Mouse (Mus musculus) testis, adult 2 months (tissue): ENCODE results near the gene Zfhx3. TPM values are rescaled to one million over a fixed set of nuclear protein-coding genes. Genes with fewer than 3 reads are reported as not detected.

Source experiments
- H3K27ac ChIP-seq: fragments of 200-500 bp; 2 replicates; pipeline ENCODE4 v1.5.1; 2012; ENCODE audit warnings: low read depth, low read length; ENCODE audit not compliant: control insufficient read depth, insufficient read depth
- H3K27me3 ChIP-seq: fragments of 200-500 bp; 2 replicates; pipeline ENCODE4 v1.6.1; 2012; ENCODE audit warnings: mild to moderate bottlenecking, low read length, moderate library complexity; ENCODE audit not compliant: control insufficient read depth, insufficient read depth
- H3K36me3 ChIP-seq: fragments of 200-500 bp; 2 replicates; pipeline ENCODE4 v1.6.1; 2012; ENCODE audit warnings: mild to moderate bottlenecking, low read length; ENCODE audit not compliant: control insufficient read depth, insufficient read depth
- H3K4me1 ChIP-seq: fragments of 200-500 bp; 2 replicates; pipeline ENCODE4 v1.6.1; 2012; ENCODE audit warnings: low read length; ENCODE audit not compliant: control insufficient read depth, insufficient read depth
- H3K4me3 ChIP-seq: fragments of 200-500 bp; 2 replicates; pipeline ENCODE4 v1.5.1; 2012; ENCODE audit warnings: low read depth, mild to moderate bottlenecking, low read length, moderate library complexity, mixed read lengths; ENCODE audit not compliant: control insufficient read depth
- CTCF ChIP-seq: fragments of 200-500 bp; IDR thresholded peaks from 2 replicates; pipeline ENCODE4 v1.5.1; 2012; ENCODE audit warnings: low read depth, mild to moderate bottlenecking, inconsistent platforms, low read length, moderate library complexity; ENCODE audit not compliant: control insufficient read depth, insufficient read depth, insufficient replicate concordance
- POLR2A ChIP-seq: fragments of 200-500 bp; IDR thresholded peaks from 2 replicates; pipeline ENCODE4 v1.6.1; 2012; ENCODE audit warnings: low read depth, mild to moderate bottlenecking, inconsistent platforms, low read length, moderate library complexity; ENCODE audit not compliant: control insufficient read depth
- polyA plus RNA-seq: library from polyadenylated mRNA; depleted of rRNA; stranded (reverse); fragments of >200 nt; gene quantifications from 2 replicates; pipeline ENCODE4 v1.2.3, GENCODE M21; 2012

The Zfhx3 gene
- polyA plus RNA-seq, 1 experiment: 11.9 TPM

- H3K36me3 ChIP-seq: no peaks in the 10 kb centered on the region
These were observed 77.2 kb downstream of the Zfhx3 start for GRCm38 (mm10) chr8:108019651-108020050.

DNA sequence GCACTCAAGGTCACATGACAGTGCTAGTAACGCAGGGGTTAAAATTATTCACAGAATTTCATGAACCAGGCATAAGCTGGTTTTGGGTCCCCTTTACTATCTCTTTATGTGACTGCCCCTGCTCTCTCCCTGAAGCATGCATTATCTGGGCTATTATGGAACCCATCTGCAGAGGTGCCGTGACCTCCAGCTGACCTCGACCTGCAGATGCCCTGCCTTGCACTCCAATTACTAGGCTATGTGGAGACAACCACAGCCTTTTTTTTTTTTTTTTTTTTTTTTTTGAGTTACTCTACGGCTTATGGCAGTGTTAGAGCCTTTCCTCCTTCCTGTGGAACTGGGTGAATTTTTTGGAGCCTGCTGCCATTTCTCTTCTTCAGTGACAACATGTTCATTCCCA, 80.0 kb downstream of the Zfhx3 start:
- H3K27me3 ChIP-seq: no peaks in the 10 kb centered on the region
- TF ChIP-seq POLR2A: no peak
- no peak for TF ChIP-seq CTCF
- H3K27ac ChIP-seq: no peak overlapping the region
- no peaks in the 10 kb centered on the region for H3K36me3 ChIP-seq
- H3K4me1 ChIP-seq: no peaks in the 10 kb centered on the region
- no peak overlapping the region for H3K4me3 ChIP-seq

More at GRCm38 (mm10) chr8:108019651-108020050, 77.2 kb downstream of the Zfhx3 start:
- TF ChIP-seq POLR2A (no peak), CTCF (no peak)
- Histone ChIP-seq H3K4me1 (no peaks in the 10 kb centered on the region), H3K4me3 (no peak overlapping the region), H3K27ac (no peak overlapping the region), H3K27me3 (no peaks in the 10 kb centered on the region)

DNA sequence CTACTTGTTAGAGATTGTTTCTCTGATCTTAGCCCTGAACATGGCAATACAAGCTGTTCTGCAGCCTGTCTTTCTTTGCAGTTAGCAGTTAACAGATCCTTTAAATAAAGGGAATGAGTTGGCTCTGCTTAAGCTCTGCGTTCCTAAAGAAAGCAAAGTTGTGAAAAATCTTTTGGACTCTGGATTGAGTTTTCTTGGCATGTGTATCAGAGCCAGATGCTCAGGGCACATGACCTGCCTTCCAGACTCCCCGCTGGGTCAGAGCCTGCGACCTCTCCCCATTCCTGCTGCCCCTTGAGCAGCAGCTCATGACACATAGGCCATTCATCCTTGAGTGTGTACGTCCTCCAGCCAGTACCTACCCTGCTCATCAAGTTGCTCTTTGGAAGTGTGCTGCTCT, 81.9 kb downstream of the Zfhx3 start:
- Histone ChIP-seq H3K4me1 (no peaks in the 10 kb centered on the region), H3K27me3 (no peaks in the 10 kb centered on the region), H3K36me3 (no peaks in the 10 kb centered on the region), H3K27ac (no peak overlapping the region), H3K4me3 (no peak overlapping the region)
- no peak for TF ChIP-seq POLR2A
- no peak for TF ChIP-seq CTCF

DNA sequence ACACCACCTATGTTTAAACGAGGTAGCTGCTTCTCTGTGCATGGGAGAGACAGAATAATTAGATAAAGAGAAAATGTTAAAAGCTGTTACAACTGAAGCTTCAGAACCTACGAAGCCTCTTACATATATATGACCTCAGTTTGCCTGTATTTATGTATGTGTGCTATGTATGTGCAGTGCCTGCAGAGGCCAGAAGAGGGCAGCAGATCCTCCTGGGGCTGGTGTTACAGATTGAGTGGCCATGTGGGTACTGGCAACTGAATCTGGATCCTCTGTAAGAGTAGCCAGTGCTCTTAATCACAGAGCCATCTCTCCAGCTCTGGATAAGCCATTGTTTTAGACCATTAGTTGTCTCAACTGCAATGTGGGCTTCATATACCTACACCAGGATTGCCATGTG, 82.8 kb downstream of the Zfhx3 start:
- Histone ChIP-seq H3K27me3 (no peaks in the 10 kb centered on the region), H3K4me3 (no peak overlapping the region), H3K4me1 (no peaks in the 10 kb centered on the region), H3K27ac (no peak overlapping the region), H3K36me3 (no peaks in the 10 kb centered on the region)
- TF ChIP-seq CTCF (peak; percentile 68; the same call in 1 of the 2 replicates), POLR2A (no peak)

DNA sequence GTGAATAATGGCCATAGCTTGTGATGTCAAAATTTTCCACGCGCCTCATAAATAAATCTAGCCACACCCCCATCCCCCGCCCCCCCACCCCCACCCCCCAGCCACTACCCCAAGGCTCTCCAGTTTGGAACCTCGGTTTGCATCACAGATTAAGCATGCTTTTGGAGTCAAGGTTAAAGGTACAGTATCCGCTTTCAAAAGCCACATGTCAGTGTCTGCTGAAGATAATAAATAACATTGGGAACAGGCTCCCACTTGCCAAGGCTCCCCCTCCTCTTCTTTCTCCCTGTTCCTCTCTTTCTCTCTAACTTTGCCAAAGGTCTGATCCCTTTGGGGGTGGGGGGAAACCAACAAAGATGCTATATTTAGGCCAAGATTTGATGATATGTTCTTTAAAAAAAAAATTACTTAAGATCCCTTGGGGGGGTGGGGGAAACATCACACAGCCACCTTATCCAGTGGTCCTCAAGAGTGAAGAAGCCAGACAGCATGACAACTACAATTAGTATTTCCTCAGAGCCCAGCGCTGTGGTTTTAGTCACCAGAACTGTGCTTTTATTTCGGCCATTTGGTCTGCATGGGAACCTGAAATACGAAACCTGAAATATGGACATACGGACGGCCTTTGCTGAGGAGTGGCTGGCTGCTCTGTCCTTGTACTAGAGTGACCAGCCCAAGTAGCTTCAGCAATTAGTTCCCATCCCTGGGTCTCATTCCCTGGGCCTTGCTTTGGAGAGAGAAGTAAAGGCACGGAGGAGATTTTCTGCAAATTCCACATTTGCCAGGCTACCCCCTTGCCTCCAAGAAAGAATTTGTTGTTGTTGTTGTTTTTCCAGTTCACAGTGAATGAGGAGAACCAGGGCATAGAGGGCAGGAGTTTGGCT, 84.4 kb downstream of the Zfhx3 start:
- TF ChIP-seq POLR2A: no peak
- H3K27ac ChIP-seq: no peak overlapping the region
- H3K4me3 ChIP-seq: peak overlapping the region; percentile 28; the same call in 1 of the 2 replicates
- H3K27me3 ChIP-seq: no peaks in the 10 kb centered on the region
- H3K4me1 ChIP-seq: no peaks in the 10 kb centered on the region
- no peaks in the 10 kb centered on the region for H3K36me3 ChIP-seq

DNA sequence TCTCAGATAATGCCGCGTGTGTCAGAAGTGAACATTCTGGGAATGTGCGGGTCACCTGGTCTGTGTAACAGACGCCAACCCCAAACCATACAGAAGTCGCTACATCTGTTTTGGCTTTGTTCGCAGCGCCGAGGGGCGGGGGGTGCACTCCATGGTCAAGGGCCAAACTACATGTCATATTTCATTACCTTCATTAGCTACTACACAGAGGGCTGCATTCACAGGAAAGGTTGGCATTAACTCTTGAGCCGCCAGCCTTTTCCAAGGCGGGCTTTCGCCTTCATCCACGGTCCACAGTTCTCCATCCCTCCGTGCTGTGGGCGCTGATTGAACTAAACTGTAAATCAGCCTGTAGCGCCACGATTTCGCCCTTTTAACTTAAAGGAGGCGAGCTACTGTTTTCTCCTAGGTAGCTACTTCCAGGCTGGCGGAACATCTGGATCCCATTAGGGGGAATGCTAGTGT, 85.1 kb downstream of the Zfhx3 start:
- H3K36me3 ChIP-seq: no peaks in the 10 kb centered on the region
- H3K4me1 ChIP-seq: no peaks in the 10 kb centered on the region
- peak overlapping the region; percentile 44 for H3K4me3 ChIP-seq
- no peak for TF ChIP-seq POLR2A
- no peak for TF ChIP-seq CTCF
- no peaks in the 10 kb centered on the region for H3K27me3 ChIP-seq
- H3K27ac ChIP-seq: no peak overlapping the region

DNA sequence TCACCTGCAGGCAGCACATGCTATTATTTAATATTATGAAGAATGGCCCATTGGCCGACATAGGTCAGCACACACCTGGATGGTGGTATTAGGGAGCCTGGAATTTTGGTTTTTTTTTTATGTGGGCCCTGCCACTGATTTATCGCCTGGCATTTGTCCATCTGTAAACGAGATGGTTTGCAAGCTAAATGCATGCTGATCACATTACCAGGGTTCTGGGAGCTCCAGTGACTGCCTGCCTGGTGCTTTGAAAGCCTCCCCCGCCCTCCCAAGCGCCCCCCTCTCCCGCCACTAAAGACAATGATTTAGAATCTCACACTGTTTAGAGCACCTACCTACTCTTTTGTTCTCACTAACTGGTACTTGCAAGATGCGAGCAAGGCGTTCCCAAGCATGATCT, 86.0 kb downstream of the Zfhx3 start:
- no peak overlapping the region for H3K27ac ChIP-seq
- no peak for TF ChIP-seq POLR2A
- TF ChIP-seq CTCF: no peak
- no peaks in the 10 kb centered on the region for H3K36me3 ChIP-seq
- H3K27me3 ChIP-seq: no peaks in the 10 kb centered on the region
- no peak overlapping the region for H3K4me3 ChIP-seq
- H3K4me1 ChIP-seq: no peaks in the 10 kb centered on the region
